Mouse (Mus musculus) WW6 (cell line): ENCODE measurements around the gene Grip2.

Experiments used
- DNase-seq: peaks from one replicate; pipeline ENCODE4 v3.0.0-alpha.2; 2013; ENCODE audit warnings: low read depth, low spot score

Grip2 gene

DNA sequence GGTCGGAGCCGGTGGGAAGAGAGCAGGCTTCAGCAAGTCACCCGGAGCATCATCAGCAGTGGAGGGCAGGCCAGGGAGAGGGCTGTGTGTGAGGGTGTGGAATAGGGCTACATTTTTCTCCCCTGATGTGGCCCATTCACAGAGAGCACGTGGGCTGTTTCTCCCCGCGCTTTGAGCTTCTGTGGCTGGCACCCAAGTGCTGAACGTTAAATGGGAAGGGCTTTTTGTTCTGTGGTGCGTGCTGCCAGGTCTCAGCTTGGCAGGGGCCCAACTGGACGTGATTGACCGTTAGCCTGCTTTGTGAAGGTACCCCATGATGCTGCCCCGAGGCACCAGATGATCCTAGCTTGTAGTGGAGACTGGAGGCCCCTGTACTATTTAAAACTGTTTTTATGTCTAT is 94.9 kb downstream of the Grip2 start:
- DNase-seq: no peak

DNA sequence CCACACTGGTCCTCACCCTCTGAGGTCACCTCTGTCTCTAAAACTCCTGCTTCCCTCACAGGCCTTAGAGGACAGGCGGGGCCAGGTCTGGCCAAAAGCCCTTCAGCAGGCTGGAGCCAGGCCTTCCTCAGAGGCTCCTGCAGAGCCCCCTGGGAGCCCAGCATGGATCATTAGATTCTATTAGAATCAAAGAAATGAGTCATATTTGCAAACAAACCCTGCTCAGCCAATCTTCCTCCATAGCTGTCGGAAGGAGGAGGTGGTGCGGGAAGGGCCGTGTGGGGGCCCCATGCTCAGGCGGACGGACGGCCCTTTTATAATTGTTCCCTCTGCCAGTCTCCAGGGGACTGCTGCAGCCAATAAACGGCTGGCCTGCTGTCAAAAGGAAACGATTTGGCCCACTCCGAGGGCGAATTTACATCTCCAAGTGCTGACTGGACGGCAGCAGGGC is 97.3 kb downstream of the Grip2 start:
- DNase-seq: no peak

GRCm38 (mm10) chr6:91728939-91729619 is 98.0 kb downstream of the Grip2 start:
- no peak for DNase-seq

GRCm38 (mm10) chr6:91727361-91727760 is 99.7 kb downstream of the Grip2 start:
- no peak for DNase-seq

- no peak for DNase-seq
Measured at GRCm38 (mm10) chr6:91721215-91721701, 105.8 kb downstream of the Grip2 start.

- no peak for DNase-seq
Measured at GRCm38 (mm10) chr6:91720588-91721214, 106.3 kb downstream of the Grip2 start.

GRCm38 (mm10) chr6:91719865-91720533 is 107.1 kb downstream of the Grip2 start:
- DNase-seq: no peak

DNA sequence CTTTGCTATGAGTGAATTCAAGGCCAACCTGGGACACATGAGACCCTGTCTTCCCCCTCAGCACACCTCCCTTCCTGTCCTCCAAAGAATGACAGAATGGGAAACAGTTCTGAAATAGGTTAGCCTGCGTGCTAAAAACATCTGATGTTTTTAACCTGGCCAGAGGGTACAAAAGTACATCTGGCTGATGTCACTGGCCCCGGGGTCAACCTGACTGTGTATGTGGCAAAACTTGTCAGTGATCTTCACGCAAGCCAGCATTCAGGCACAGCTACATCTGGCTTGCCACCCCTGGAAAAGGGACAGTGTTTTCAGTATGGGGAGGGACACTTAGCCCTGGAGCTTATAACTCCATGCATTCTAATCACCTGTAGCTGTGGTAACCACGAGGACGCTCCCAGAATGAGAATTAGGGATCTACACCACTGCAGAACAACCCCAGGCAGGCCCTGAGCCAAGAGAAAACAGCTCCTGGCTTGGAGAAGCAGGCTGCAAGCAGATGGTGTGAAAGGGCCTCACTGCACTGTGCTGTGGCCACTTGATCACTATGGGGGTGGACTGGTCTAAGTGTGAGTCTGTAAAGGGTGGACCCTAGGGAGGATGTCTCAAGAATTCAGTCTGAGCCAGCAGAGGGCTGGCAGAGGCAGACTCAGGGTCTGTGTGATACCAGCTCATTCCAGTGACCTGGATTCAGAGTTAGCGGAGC is 107.9 kb downstream of the Grip2 start:
- DNase-seq: no peak

DNA sequence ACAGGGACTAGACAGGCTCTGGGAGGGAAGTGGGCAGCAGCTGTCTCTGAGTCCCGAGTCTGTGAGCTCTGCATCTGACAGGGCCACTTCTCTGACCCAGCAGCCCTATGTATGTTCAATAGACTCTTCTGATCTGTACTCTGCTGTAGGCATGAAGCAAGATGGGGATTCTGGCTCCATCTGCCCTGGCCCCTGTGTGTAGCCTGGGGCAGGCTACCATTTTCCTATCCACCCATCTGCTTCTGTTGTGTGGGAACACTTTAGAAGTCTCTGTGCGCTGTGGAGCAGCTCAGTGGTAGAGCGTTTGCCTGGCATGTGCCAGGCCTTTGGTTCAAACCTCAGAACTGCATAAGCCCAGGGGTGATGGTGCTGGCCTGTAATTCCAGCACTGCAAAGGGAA is 108.4 kb downstream of the Grip2 start:
- no peak for DNase-seq

DNA sequence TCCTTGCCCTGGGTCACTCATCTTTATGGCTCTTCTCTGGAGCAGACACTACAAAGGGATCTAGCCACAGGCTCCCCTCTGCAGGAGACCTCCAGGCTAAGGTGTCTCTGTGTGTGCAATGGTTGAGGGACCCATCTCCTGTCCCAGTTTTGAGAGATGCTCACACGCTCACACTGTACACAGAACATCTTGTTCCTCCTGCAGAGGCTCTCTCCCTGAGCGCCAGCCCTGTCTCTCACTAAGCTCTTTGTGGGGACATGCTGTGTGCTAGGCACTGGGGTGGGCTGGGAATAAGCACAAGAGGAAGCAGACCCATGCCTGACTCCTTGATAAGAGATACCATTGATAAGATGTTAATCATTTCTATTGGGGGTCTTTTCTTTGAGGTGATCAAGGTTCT is 109.0 kb downstream of the Grip2 start:
- no peak for DNase-seq

DNA sequence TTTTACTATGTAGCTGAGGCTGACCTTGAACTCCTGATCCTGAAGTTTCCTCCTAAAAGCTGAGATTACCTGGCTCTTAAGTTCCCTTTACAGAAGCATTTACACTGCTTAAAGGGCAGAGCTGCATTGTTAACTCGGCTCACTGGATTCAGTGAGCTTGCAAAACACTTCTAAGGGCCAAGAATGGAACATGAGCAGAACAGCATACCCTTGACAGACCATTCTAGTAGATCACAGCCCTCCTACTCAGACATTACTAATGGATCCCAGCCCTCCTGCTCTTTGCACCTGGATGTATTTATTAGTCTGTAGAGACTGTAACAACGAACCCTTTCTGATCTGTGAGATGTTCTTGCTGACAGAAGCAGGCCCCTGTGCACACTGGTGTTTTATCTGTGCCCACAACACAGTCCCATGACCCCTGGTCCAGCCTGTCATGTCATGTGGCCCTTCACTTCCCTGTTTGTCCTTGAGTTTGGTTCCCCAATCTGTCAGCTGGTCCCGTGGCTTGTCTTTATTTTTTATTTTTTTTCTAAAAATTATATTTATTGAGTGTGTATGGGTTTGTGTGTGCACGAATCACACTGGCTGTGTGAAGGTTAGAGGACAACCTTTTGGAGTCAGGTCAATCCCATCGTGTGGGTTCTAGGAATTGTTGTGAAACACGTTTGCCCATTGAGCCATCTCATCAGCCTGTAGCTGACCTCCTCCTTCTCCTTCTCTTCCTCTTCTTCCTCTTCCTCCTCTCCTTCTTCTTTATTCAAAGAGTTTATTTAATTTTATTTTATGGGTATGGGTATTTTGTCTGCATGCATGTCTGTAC is 110.9 kb downstream of the Grip2 start:
- no peak for DNase-seq

- DNase-seq: no peak
Measured at GRCm38 (mm10) chr6:91715023-91715422, 112.0 kb downstream of the Grip2 start.

GRCm38 (mm10) chr6:91713370-91713896 is 113.6 kb downstream of the Grip2 start:
- DNase-seq: no peak

- DNase-seq: no peak
Measured at GRCm38 (mm10) chr6:91712855-91713331, 114.2 kb downstream of the Grip2 start.

DNA sequence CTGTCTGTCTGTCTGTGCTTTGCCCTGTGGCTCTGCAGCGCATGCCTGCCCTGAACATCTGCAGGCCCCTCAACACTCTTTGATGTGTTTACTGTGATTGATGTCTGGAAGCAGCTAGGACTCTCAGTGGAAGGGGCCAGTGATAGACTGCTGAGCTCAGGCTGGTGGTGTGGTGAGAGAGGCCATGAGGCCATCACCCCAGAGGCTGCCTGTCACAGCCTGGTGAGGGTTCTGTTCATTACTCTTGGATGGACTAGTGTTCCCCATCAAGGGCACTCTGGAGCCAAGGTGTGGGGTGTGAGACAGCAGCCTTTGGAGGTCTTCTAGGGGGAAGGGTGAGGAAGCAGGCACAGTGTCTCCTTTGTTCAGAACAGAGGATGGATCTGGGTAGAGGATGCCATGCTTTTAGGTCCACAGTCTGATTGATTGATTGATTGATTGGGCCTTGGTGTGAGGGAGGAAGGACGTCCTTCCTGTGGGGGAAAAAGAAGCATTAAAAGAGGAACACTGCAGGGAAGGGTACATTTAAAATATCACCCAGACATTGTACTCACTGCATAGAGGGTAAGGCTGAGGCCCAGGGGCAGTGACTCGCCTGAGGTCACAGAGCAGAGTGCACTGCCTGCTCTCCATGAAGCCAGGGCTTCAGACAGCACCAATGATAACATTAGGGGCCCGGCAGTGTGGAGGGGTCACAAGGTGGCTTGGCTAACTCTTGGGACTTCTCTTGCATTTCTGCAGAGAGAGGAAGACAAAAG is 114.8 kb downstream of the Grip2 start:
- DNase-seq: no peak
